Mouse (Mus musculus) Patski (cell line): ENCODE measurements at regions not wholly inside any gene's neighbourhood (a gene's known extent, or its start where the extent isn't known, plus 50 kb on each side); places are given as distances from the start of the nearest gene placed in this dataset.

Experiments
- ATAC-seq: fragments of 100-300 bp; one replicate; pipeline ENCODE4 v1.8.0; 2021
- CTCF ChIA-PET: fragments of 350-600 bp; sonication (Branson Sonifier 250); formaldehyde crosslinking; loops from one replicate; lab custom pipeline; 2022; ENCODE audit warnings: inconsistent platforms; lab: Charles Lee
- POLR2A ChIA-PET: fragments of 350-600 bp; sonication (Branson Sonifier 250); formaldehyde crosslinking; loops from one replicate; lab custom pipeline; 2022; ENCODE audit warnings: antibody characterized with exemption, inconsistent platforms; lab: Charles Lee
- DNase-seq: peaks from one replicate; pipeline ENCODE4 v3.0.0-alpha.2; 2011; ENCODE audit warnings: low read depth, low spot score
- H3K27me3 ChIP-seq: fragments of 371-371 bp; one replicate; pipeline ENCODE4 v1.5.1; 2021
- CTCF ChIP-seq: fragments of 100-300 bp; IDR thresholded peaks from one replicate; pipeline ENCODE4 v1.5.1; 2021
- in situ Hi-C: fragments of 300-500 bp; cut with MboI; formaldehyde crosslinking; loops from 3 replicates; pipeline ENCODE4 v1.11.1; 2018; ENCODE audit warnings: low pct_unique_long_range_greater_than_20kb, mixed read lengths

GRCm38 (mm10) chr8:15734461-15734860 is 688.6 kb upstream of the BB014433 start:
- in situ Hi-C loops: no loop called here
- TF ChIP-seq CTCF: peak; percentile 39
- DNase-seq: no peak
- ATAC-seq: no peak
- H3K27me3 ChIP-seq: no peaks in the 10 kb centered on the region
- CTCF ChIA-PET: no interaction called here
- POLR2A ChIA-PET: no interaction called here

- ATAC-seq (no peak), DNase-seq (no peak)
- TF ChIP-seq CTCF: no peak
- no peaks in the 10 kb centered on the region for H3K27me3 ChIP-seq
- CTCF ChIA-PET: no interaction called here
- in situ Hi-C loops: no loop called here
- POLR2A ChIA-PET: no interaction called here
Measured at GRCm38 (mm10) chr8:15731324-15731723, 685.4 kb upstream of the BB014433 start.

GRCm38 (mm10) chr8:15729075-15729474 is 683.2 kb upstream of the BB014433 start:
- ATAC-seq (no peak), DNase-seq (no peak)
- H3K27me3 ChIP-seq: no peaks in the 10 kb centered on the region
- ChIA-PET CTCF (no interaction called here), POLR2A (no interaction called here)
- in situ Hi-C loops: loop anchor here (10.0 kb wide), 1 partner anchor 504 kb away; no protein-coding TSS in a partner anchor
- peak; percentile 76 for TF ChIP-seq CTCF

- no peak for TF ChIP-seq CTCF
- POLR2A ChIA-PET: no interaction called here
- H3K27me3 ChIP-seq: no peaks in the 10 kb centered on the region
- DNase-seq: no peak
- in situ Hi-C loops: loop anchor here (10.0 kb wide), 1 partner anchor 502 kb away; no protein-coding TSS in a partner anchor
- ATAC-seq: no peak
- CTCF ChIA-PET: no interaction called here
Measured at GRCm38 (mm10) chr8:15726310-15726709, 680.4 kb upstream of the BB014433 start.
